Mouse (Mus musculus): ENCODE data around the gene Paip2b. TPM values are rescaled to one million over a fixed set of nuclear protein-coding genes. Genes with fewer than 3 reads are reported as not detected.

The Paip2b gene
- polyA plus RNA-seq (2016; fragmentation: Nextera tagmentation; extraction: Ambion mirVana): 19.3 and 19.4 TPM in 2 replicates

DNA sequence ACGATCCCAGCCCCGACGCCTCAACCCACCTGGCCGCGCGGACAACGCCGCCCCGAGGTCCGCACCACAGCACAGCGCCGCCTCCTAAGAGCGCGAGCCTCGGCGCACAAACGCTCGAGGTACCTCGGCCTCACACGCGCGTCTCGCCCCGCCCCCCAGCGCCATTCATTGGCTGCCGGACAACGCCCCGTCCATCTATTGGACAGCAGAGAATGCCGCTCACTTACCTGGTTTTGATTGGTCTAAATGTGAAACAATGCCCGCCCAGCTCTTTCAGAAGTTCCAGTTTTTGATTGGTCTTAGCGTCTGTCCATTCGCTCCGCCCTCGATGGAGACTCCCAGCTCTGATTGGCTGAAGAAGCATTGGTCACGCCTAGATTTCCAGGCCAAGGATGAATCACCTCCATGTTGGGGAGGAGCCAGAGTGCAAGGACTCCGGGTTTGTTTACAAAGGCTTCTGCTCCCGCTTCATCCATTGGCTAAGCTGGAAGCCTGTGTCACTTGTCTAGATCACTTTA is at the start of gene Paip2b:
Gene Paip2b, minus strand, starts transcription at position 136 of the 518 bp plus-strand sequence.
- Histone ChIP-seq H3K36me3 (replicated peaks) (peaks cover 26% of the 10 kb centered on the region), H3K27ac (replicated peaks) (peak within 1 kb of the TSS; percentile 90), H3K27me3 (replicated peaks; ENCODE audit: low read depth, poor library complexity, severe bottlenecking) (no peaks in the 10 kb centered on the region), H3K9me3 (no peaks in the 10 kb centered on the region), H3K4me1 (peaks cover 19% of the 10 kb centered on the region), H3K4me3 (peak within 1 kb of the TSS; percentile 66)
- DNase-seq (ENCODE audit: low spot score): peak; percentile 98
- WGBS: under 1% methylated on average over 37 of the region's 37 CpGs

DNA sequence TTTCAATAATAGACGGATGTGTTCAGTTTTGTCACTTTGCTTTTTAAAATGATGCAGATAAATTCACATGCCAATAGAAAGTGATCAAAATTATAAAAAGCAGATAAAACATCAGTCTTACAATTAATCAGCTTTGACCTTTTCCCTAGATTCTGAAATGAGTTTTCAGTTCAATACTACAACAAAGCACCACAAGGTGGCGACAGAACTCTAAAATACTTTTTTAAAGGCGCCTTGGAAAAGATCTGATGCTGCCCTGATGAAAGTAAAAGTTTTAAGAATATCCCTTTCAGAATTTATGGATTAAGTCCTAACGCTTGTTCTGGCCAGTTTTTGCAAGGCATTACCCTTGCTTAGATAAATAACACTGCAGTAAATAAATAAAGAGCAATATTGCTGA is 48.3 kb upstream of the Paip2b start:
- Histone ChIP-seq H3K4me1 (no peaks in the 10 kb centered on the region), H3K9me3 (no peaks in the 10 kb centered on the region), H3K27ac (replicated peaks) (peak overlapping the region; percentile 19; the same call in 1 of the 2 replicates), H3K27me3 (replicated peaks; ENCODE audit: low read depth, poor library complexity, severe bottlenecking) (no peaks in the 10 kb centered on the region), H3K36me3 (replicated peaks) (no peaks in the 10 kb centered on the region), H3K4me3 (peak overlapping the region; percentile 28; the same call in 1 of the 2 replicates)
- peak; percentile 27 for DNase-seq (ENCODE audit: low spot score)
- WGBS: 3% methylated on average over 4 of the region's 4 CpGs

DNA sequence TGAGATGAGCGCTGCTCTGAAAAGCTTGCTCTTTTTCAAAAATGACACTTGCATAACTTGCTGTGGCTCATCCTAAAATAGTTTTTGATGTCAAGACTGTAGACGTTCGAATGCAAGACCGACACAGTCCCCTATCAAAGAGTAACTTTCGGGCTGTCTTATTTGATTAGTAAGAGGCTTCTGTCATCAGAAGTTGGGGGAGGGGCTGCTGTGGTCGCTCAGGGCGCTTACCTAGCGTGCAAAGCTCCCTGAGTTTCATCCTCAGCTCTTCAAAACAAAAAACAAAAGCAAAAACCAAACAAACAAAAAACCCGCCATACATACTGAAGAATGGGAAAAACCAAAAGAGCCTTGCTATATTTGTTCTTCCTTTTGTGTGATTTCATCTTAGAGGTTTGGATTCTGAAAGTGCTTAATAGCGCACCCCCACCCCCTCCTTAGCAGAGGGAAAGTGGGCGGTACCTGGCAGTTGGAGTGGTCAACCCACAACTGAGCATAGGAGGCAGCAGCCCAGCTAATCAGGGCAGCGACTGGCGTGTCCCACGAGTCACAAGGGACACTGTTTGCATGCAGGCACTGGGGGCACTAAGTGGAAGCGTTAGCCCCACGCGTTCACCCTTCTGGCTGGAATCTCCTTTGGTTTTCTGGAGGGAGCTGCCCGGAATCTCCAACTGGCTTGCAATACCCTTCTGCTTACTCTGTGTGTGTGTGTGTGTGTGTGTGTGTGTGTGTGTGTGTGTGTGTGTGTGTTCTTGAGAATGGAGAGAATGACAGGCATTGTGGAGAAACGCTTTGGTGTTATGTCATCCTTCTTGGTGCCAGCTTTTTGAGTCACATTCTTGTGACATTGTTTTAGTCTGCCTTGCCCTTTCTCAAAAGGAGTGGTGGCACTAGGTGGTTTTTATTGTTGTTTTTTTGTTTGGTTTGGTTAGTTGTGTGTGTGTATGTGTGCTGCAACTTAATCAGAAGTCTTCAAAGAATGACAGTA is 36.4 kb upstream of the Paip2b start:
- peak; percentile 28 for DNase-seq (ENCODE audit: low spot score)
- 4% methylated on average over 19 of the region's 19 CpGs for WGBS
- peak overlapping the region; percentile 75; the same call in 1 of the 2 replicates for H3K27ac ChIP-seq (replicated peaks)
- H3K4me1 ChIP-seq: peaks cover 14% of the 10 kb centered on the region
- peak overlapping the region; percentile 74 for H3K4me3 ChIP-seq
- H3K9me3 ChIP-seq: no peaks in the 10 kb centered on the region
- H3K36me3 ChIP-seq (replicated peaks): no peaks in the 10 kb centered on the region
- peaks cover 29% of the 10 kb centered on the region for H3K27me3 ChIP-seq (replicated peaks; ENCODE audit: low read depth, poor library complexity, severe bottlenecking)

DNA sequence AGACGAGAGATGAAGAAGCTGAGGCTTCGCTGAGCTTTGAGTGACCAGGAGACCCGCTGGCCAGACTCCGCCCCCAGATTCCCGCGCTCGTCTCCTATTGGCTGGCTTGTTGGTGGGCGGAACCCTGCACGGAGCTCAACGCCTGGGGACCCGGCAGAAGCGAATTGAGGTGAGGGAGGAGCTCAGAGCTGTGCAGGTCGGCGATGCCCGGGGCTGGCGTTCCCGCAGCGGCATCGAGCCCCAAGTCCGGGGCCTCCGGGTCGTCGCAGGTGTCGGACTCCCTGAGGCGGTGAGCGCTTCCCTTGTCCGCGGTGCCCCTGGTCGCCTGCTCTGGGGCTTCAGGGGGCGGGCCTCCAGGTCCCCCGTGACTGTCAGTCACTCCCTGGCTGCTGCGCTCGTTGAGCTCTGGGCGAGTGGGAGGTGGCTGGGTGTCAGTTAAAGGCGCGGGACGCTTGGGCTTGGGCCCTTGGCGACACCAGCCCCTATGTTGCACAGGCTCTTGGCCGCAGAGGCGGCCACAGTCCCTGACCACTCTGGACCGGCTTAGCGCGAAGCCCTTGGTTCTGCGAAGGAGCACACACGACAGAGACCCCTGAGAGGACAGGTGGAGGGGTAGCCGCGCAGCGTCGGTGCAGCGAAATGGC is 35.5 kb upstream of the Paip2b start, which contains the start of gene Zfp638:
Gene Zfp638, plus strand, starts transcription at position 156 of the 644 bp plus-strand sequence.
- Histone ChIP-seq H3K9me3 (no peaks in the 10 kb centered on the region), H3K4me1 (peaks cover 14% of the 10 kb centered on the region), H3K36me3 (replicated peaks) (no peaks in the 10 kb centered on the region), H3K4me3 (peak within 1 kb of the TSS; percentile 74), H3K27me3 (replicated peaks; ENCODE audit: low read depth, poor library complexity, severe bottlenecking) (peaks cover 29% of the 10 kb centered on the region), H3K27ac (replicated peaks) (peak within 1 kb of the TSS; percentile 75)
- DNase-seq (ENCODE audit: low spot score): peak; percentile 96
- under 1% methylated on average over 50 of the region's 50 CpGs for WGBS

DNA sequence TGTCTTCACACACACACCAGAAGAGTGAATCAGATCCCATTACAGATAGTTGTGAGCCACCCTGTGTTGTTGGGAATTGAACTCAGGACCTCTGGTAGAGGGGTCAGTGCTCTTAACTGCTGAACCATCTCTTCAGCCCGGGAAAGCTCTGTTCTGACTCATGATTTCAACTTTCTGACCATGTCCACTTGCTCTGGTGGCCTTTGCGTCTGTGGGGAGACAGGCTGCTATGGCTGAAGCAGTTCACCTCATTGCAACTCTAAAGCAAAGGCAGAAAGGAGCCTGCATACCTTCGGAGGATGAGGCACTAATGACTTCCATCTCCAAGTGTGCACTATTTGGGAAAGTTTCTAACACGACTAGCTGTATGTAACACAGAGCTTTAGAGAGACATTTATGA is 34.9 kb upstream of the Paip2b start:
- H3K27me3 ChIP-seq (replicated peaks; ENCODE audit: low read depth, poor library complexity, severe bottlenecking): peaks cover 29% of the 10 kb centered on the region
- no peaks in the 10 kb centered on the region for H3K36me3 ChIP-seq (replicated peaks)
- H3K4me3 ChIP-seq: peak overlapping the region; percentile 74
- 36% methylated on average over 4 of the region's 4 CpGs for WGBS
- H3K4me1 ChIP-seq: peaks cover 14% of the 10 kb centered on the region
- no peak overlapping the region for H3K27ac ChIP-seq (replicated peaks)
- no peaks in the 10 kb centered on the region for H3K9me3 ChIP-seq
- no peak for DNase-seq (ENCODE audit: low spot score)

DNA sequence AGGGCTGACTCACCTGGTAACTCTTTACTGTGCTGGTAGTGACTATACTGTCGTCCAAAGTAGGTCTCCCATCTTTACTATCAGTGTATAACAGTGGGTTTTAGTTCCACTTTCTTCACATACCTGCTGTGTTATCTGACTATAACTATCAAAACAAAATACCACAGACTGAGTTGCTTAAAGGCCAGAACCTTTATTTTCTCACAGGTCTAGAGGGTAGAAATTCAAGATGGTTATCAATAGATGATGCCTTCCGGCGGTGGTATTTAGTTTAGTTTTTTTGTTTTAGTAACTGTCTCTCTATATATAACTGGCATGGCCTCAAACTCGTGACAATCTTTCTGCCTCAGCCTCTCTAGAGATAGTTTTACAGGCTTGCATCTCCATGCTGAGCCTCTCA is 32.0 kb upstream of the Paip2b start:
- no peaks in the 10 kb centered on the region for H3K9me3 ChIP-seq
- peaks cover 23% of the 10 kb centered on the region for H3K27me3 ChIP-seq (replicated peaks; ENCODE audit: low read depth, poor library complexity, severe bottlenecking)
- no peaks in the 10 kb centered on the region for H3K36me3 ChIP-seq (replicated peaks)
- 69% methylated on average over 4 of the region's 4 CpGs for WGBS
- no peak overlapping the region for H3K4me3 ChIP-seq
- H3K4me1 ChIP-seq: peaks cover 14% of the 10 kb centered on the region
- no peak overlapping the region for H3K27ac ChIP-seq (replicated peaks)
- no peak for DNase-seq (ENCODE audit: low spot score)

DNA sequence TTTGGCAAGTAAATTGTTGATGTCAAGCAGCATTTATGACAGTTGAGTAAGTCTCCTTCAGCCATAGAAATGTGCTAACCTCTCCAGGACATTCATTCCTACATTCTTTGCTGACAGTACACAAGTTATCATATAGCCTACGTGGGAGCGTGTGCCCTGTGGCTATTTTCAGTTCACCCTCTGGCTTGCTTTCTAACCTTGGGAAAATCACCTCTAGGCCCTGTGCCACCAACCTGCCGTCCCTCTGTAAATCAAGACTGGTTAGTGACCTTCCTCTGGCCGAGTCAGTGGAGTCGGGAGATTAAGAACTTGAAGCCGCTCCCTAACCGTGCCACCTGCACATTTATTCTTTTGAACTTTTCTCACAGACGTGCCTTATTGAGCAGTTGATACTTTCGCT is 28.5 kb upstream of the Paip2b start:
- H3K4me3 ChIP-seq: no peak overlapping the region
- no peaks in the 10 kb centered on the region for H3K27me3 ChIP-seq (replicated peaks; ENCODE audit: low read depth, poor library complexity, severe bottlenecking)
- H3K4me1 ChIP-seq: no peaks in the 10 kb centered on the region
- no peak for DNase-seq (ENCODE audit: low spot score)
- H3K36me3 ChIP-seq (replicated peaks): no peaks in the 10 kb centered on the region
- 88% methylated on average over 9 of the region's 9 CpGs for WGBS
- no peak overlapping the region for H3K27ac ChIP-seq (replicated peaks)
- H3K9me3 ChIP-seq: no peaks in the 10 kb centered on the region

DNA sequence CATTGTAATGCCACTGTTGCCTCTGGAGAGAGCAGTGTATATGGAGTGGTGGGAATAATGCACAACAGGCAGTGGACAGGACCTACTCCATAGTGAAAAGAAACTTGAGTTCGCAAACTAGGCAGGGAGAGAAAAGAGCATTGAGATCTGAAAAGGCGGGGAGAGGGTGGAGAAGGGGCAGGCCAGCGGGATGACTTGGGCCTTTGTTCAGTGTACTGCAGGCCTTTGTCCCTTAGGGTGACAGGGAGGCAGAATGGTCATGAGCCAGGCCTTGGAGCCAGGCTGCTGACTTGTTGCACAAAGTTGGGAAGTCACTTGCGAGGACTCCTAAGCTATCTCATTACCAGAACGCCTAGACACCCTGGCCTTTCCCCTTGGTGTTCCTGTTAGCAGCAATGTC is 25.9 kb upstream of the Paip2b start:
- no peaks in the 10 kb centered on the region for H3K27me3 ChIP-seq (replicated peaks; ENCODE audit: low read depth, poor library complexity, severe bottlenecking)
- no peak overlapping the region for H3K27ac ChIP-seq (replicated peaks)
- H3K4me3 ChIP-seq: no peak overlapping the region
- no peaks in the 10 kb centered on the region for H3K36me3 ChIP-seq (replicated peaks)
- H3K4me1 ChIP-seq: no peaks in the 10 kb centered on the region
- peak; percentile 10 for DNase-seq (ENCODE audit: low spot score)
- no peaks in the 10 kb centered on the region for H3K9me3 ChIP-seq
- WGBS: 34% methylated on average over 5 of the region's 5 CpGs

DNA sequence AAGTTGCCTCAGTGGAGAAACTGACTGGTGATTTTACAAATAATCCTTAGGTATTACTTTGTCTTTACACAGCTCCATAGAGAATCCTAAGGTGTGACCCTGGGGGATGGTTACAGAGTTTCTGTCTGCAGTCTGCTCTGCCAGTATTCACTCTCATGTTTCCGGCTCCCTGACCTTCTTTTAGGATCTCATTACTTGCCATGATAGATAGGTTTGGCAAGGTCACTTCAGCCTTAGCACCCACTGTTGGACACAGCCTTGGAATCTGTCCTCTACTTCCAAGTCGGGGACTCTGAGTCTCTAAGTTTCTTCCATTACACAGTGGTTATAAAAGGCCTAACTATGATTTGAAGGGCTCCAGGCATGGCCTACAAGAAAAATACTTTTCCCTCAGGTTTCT is 17.9 kb upstream of the Paip2b start:
- Histone ChIP-seq H3K36me3 (replicated peaks) (no peaks in the 10 kb centered on the region), H3K4me3 (no peak overlapping the region), H3K27ac (replicated peaks) (no peak overlapping the region), H3K9me3 (no peaks in the 10 kb centered on the region), H3K4me1 (no peaks in the 10 kb centered on the region), H3K27me3 (replicated peaks; ENCODE audit: low read depth, poor library complexity, severe bottlenecking) (no peaks in the 10 kb centered on the region)
- WGBS: 87% methylated on average over 2 of the region's 2 CpGs
- no peak for DNase-seq (ENCODE audit: low spot score)

DNA sequence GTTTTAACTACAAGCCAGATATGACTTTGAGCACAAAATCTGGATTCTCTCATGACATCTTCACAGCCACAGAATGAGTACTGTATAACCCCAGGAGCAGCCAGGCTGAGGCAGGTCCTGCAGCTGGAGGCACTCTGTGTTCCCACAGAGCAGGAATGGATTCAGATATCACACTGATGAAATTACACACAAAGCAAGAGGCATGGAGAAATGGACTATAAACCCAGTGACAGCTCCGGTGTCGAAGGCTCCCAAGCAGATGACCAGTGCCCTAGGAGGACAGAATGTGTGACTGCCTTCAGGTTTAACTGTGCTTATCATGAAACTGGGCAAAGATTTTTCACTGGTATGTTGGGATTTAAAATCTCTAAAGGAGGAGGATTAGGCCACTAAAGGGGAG is 14.6 kb upstream of the Paip2b start:
- no peak for DNase-seq (ENCODE audit: low spot score)
- Histone ChIP-seq H3K4me1 (no peaks in the 10 kb centered on the region), H3K4me3 (no peak overlapping the region), H3K27ac (replicated peaks) (no peak overlapping the region), H3K27me3 (replicated peaks; ENCODE audit: low read depth, poor library complexity, severe bottlenecking) (no peaks in the 10 kb centered on the region), H3K36me3 (replicated peaks) (no peaks in the 10 kb centered on the region), H3K9me3 (no peaks in the 10 kb centered on the region)
- WGBS: 89% methylated on average over 2 of the region's 2 CpGs

DNA sequence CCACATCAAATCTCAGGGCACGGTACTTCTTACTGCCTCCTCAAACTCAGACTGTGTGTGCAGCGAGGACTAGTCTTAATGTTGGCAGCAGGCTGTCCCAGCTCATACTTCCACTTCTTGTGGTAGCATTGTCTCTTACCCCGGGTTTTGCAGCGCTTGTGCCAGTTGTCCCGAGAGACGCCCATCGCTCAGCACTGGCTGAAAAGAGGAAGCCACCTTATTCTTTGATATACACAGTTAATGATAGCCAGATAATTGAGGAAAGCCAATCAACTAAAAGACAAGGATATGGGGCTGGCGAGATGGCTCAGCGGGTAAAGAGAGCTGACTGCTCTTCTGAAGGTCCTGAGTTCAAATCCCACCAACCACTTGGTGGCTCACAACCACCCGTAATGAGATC is 13.4 kb upstream of the Paip2b start:
- WGBS: 91% methylated on average over 10 of the region's 10 CpGs
- no peaks in the 10 kb centered on the region for H3K27me3 ChIP-seq (replicated peaks; ENCODE audit: low read depth, poor library complexity, severe bottlenecking)
- DNase-seq (ENCODE audit: low spot score): no peak
- H3K4me3 ChIP-seq: no peak overlapping the region
- H3K27ac ChIP-seq (replicated peaks): no peak overlapping the region
- H3K36me3 ChIP-seq (replicated peaks): no peaks in the 10 kb centered on the region
- H3K9me3 ChIP-seq: no peaks in the 10 kb centered on the region
- no peaks in the 10 kb centered on the region for H3K4me1 ChIP-seq

DNA sequence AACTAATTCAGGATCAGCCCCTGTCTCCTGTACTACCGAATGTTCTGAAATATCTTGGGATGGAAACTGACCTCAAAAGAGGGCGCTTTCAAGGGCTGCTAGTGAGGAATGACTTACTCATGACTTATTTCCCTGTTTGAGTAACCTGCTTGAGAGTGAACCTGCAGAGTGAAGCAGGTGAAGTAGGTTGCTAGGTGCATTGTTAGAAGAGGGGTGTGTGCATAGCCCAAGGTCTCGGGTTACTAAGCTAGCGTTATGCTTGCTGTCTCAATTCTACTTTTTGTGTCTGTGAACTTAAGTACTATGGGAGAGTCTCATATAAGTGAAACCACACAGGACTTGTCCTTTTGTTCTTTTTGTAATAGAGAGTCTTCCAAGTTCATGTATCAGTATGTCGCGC is 8.5 kb upstream of the Paip2b start:
- no peaks in the 10 kb centered on the region for H3K36me3 ChIP-seq (replicated peaks)
- H3K27me3 ChIP-seq (replicated peaks; ENCODE audit: low read depth, poor library complexity, severe bottlenecking): no peaks in the 10 kb centered on the region
- H3K9me3 ChIP-seq: no peaks in the 10 kb centered on the region
- H3K27ac ChIP-seq (replicated peaks): no peak overlapping the region
- no peaks in the 10 kb centered on the region for H3K4me1 ChIP-seq
- DNase-seq (ENCODE audit: low spot score): no peak
- no peak overlapping the region for H3K4me3 ChIP-seq
- WGBS: 86% methylated on average over 6 of the region's 6 CpGs

Data from embryonic facial prominence, embryonic 10.5 days (tissue).